Mouse (Mus musculus): ENCODE measurements around the gene Plcd1.

DNA sequence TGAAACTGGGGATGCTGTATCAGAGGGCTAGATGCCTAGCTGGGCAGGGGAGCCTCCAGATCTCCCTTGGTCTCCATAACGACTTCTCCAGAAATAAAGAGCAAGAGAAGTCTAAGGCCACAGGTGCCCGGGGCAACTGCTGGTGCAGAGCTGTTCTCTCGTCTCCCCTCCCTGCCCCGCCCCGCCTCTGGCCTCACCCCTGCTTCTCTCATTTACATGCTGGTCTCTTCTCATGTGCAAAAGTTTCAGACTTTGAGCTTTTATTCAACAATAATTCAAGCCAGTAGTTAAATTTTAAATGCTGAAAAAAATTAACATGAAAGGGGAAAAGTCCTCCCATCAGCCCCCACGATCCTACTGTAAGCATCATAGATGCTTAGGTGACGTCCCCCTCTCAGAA is 71.6 kb downstream of the Plcd1 start:
- TF ChIP-seq EP300 (optimal IDR thresholded peaks at IDR 0.05) (no peak), CTCF (IDR thresholded peaks at IDR 0.05; ENCODE audit: low read depth) (no peak)

All from stomach, postnatal 0 days (tissue).